Mouse (Mus musculus): ENCODE data around the gene Appl2. TPM values are rescaled to one million over a fixed set of nuclear protein-coding genes. Genes with fewer than 3 reads are reported as not detected.

The Appl2 gene
- polyA plus RNA-seq, 1 experiment: 4.6 TPM

DNA sequence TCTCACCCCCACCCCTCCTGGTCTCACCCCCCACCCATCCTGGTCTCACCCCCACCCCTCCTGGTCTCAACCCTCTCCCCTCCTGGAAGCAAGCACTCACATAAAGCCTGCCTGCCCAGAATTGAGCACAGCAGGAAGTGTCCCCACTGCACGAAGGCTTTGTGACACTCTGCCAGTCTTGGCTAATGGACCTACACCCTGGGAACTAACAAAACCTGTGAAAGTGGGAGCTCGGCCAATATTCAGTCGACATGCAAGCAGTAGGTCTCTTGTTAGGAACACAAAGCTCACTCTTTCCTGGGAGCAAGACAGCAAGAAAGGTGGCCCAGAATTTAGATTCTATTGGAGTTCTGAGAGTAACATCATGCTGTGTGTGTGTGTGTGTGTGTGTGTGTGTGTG, 17.6 kb downstream of the Appl2 start:
- Histone ChIP-seq H3K79me3 (ENCODE audit: low read depth) (no peaks in the 10 kb centered on the region), H3K79me2 (ENCODE audit: control insufficient read depth, insufficient read depth) (no peaks in the 10 kb centered on the region), H3ac (ENCODE audit: control insufficient read depth, insufficient read length, low read depth) (no peak overlapping the region), H3K27me3 (ENCODE audit: control insufficient read depth, insufficient read depth, insufficient read length) (no peaks in the 10 kb centered on the region), H3K36me3 (ENCODE audit: control insufficient read depth, insufficient read depth) (no peaks in the 10 kb centered on the region), H3K4me3 (ENCODE audit: insufficient read depth, poor library complexity, severe bottlenecking) (no peak overlapping the region)
- TF ChIP-seq USF1 (IDR thresholded peaks at IDR 0.05; ENCODE audit: low read depth) (no peak), MAX (IDR thresholded peaks at IDR 0.05) (no peak), MYOD1 (IDR thresholded peaks at IDR 0.05; ENCODE audit: control insufficient read depth, insufficient read length, low read depth) (no peak), CEBPB (IDR thresholded peaks at IDR 0.05; ENCODE audit: low read depth) (no peak), MYOG (IDR thresholded peaks at IDR 0.05; ENCODE audit: control insufficient read depth, extremely low read depth, insufficient read length) (no peak), CTCF (IDR thresholded peaks at IDR 0.05; ENCODE audit: control insufficient read depth, insufficient read depth, insufficient read length) (no peak), FOSL1 (IDR thresholded peaks at IDR 0.05; ENCODE audit: insufficient read depth, low read length, poor library complexity, severe bottlenecking) (no peak)

DNA sequence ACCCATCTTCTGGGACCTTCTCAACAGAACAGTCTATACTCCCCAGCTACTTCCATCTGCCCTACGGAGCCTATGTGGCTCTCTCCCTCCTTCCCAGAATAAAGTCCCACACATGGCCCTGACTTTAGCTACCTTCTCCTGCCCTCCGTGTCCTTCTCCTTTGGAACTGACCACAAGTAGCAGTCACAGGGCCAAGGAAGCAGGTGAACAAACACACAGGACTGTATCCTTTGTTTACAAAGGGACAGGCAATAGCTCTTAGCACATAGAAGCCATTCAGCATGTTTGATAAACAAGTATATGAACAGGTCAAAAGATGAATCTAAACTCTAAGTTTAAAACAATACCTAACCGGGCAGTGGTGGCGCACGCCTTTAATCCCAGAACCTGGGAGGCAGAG, 18.7 kb downstream of the Appl2 start:
- Histone ChIP-seq H3K4me3 (ENCODE audit: insufficient read depth, poor library complexity, severe bottlenecking) (no peak overlapping the region), H3K36me3 (ENCODE audit: control insufficient read depth, insufficient read depth) (no peaks in the 10 kb centered on the region)
- TF ChIP-seq CEBPB (IDR thresholded peaks at IDR 0.05; ENCODE audit: low read depth): no peak
- no peak for TF ChIP-seq USF1 (IDR thresholded peaks at IDR 0.05; ENCODE audit: low read depth)
- TF ChIP-seq MYOG (IDR thresholded peaks at IDR 0.05; ENCODE audit: control insufficient read depth, extremely low read depth, insufficient read length): no peak
- no peak for TF ChIP-seq CTCF (IDR thresholded peaks at IDR 0.05; ENCODE audit: control insufficient read depth, insufficient read depth, insufficient read length)
- no peak for TF ChIP-seq MAX (IDR thresholded peaks at IDR 0.05)

DNA sequence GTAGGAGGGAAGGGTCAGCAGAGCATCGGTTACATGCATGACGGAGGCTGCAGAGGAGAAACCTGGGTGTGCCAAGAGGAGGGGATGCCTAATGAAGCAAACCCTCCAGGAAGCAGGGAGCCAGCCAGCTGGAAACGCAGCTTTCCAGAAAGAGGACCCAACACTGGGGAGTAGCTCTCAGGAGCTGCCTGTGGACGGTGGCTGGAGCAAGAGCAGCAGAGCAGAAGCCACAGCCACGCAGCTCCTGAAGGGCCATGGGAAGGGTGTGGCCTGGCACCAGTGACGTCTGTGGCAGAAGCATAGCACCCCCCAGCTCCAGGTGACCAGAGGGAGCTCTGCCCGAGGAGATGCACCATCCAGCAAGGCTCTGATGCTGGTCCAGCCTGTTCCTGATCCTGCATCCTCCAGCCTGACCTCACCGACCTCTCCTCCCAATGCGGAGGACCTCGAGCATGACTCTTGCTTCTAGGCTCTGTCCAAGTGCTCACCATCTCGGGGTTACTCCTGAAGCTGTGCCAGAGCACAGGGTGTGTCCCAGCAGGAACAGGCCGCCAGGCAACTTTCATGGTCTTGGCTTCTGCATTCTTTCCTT, 19.3 kb downstream of the Appl2 start:
- Histone ChIP-seq H3K79me3 (ENCODE audit: low read depth) (no peaks in the 10 kb centered on the region), H3K4me3 (ENCODE audit: insufficient read depth, poor library complexity, severe bottlenecking) (no peak overlapping the region), H3K36me3 (ENCODE audit: control insufficient read depth, insufficient read depth) (no peaks in the 10 kb centered on the region), H3K27me3 (ENCODE audit: control insufficient read depth, insufficient read depth, insufficient read length) (no peaks in the 10 kb centered on the region), H3K79me2 (ENCODE audit: control insufficient read depth, insufficient read depth) (no peaks in the 10 kb centered on the region), H3ac (ENCODE audit: control insufficient read depth, insufficient read length, low read depth) (no peak overlapping the region)
- TF ChIP-seq CEBPB (IDR thresholded peaks at IDR 0.05; ENCODE audit: low read depth): no peak
- no peak for TF ChIP-seq FOSL1 (IDR thresholded peaks at IDR 0.05; ENCODE audit: insufficient read depth, low read length, poor library complexity, severe bottlenecking)
- TF ChIP-seq CTCF (IDR thresholded peaks at IDR 0.05; ENCODE audit: control insufficient read depth, insufficient read depth, insufficient read length): no peak
- no peak for TF ChIP-seq MYOD1 (IDR thresholded peaks at IDR 0.05; ENCODE audit: control insufficient read depth, insufficient read length, low read depth)
- TF ChIP-seq MYOG (IDR thresholded peaks at IDR 0.05; ENCODE audit: control insufficient read depth, extremely low read depth, insufficient read length): no peak
- no peak for TF ChIP-seq MAX (IDR thresholded peaks at IDR 0.05)
- TF ChIP-seq USF1 (IDR thresholded peaks at IDR 0.05; ENCODE audit: low read depth): no peak

More for the DNA sequence above, 18.7 kb downstream of the Appl2 start:
- H3K79me2 ChIP-seq (ENCODE audit: control insufficient read depth, insufficient read depth): no peaks in the 10 kb centered on the region
- H3K79me3 ChIP-seq (ENCODE audit: low read depth): no peaks in the 10 kb centered on the region
- H3K27me3 ChIP-seq (ENCODE audit: control insufficient read depth, insufficient read depth, insufficient read length): no peaks in the 10 kb centered on the region
- H3ac ChIP-seq (ENCODE audit: control insufficient read depth, insufficient read length, low read depth): no peak overlapping the region

DNA sequence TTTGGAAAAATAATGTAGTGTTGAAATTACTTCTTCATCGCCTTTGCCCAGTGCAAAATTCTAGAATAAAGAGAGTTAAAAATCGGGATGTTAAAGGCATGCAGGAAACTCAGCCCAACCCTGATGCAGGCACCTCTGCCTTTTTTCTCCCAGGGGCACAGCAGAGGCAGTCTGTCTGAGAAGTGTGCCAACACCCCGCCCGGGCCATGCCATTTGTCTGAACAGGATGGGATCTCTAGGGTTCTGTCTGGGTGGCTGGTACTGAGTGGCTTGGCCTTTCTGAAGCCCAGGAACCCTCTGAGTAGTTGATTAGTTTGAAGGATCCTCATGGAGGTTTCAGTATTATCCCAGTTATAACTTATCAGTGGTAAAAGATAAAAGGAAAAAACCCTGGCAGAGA, 20.3 kb downstream of the Appl2 start:
- no peaks in the 10 kb centered on the region for H3K79me2 ChIP-seq (ENCODE audit: control insufficient read depth, insufficient read depth)
- H3K27me3 ChIP-seq (ENCODE audit: control insufficient read depth, insufficient read depth, insufficient read length): no peaks in the 10 kb centered on the region
- no peaks in the 10 kb centered on the region for H3K79me3 ChIP-seq (ENCODE audit: low read depth)
- no peak for TF ChIP-seq CEBPB (IDR thresholded peaks at IDR 0.05; ENCODE audit: low read depth)
- TF ChIP-seq MAX (IDR thresholded peaks at IDR 0.05): no peak
- TF ChIP-seq MYOD1 (IDR thresholded peaks at IDR 0.05; ENCODE audit: control insufficient read depth, insufficient read length, low read depth): no peak
- no peak for TF ChIP-seq MYOG (IDR thresholded peaks at IDR 0.05; ENCODE audit: control insufficient read depth, extremely low read depth, insufficient read length)
- TF ChIP-seq CTCF (IDR thresholded peaks at IDR 0.05; ENCODE audit: control insufficient read depth, insufficient read depth, insufficient read length): no peak
- no peak for TF ChIP-seq USF1 (IDR thresholded peaks at IDR 0.05; ENCODE audit: low read depth)
- TF ChIP-seq FOSL1 (IDR thresholded peaks at IDR 0.05; ENCODE audit: insufficient read depth, low read length, poor library complexity, severe bottlenecking): no peak
- no peak overlapping the region for H3K4me3 ChIP-seq (ENCODE audit: insufficient read depth, poor library complexity, severe bottlenecking)
- H3ac ChIP-seq (ENCODE audit: control insufficient read depth, insufficient read length, low read depth): no peak overlapping the region
- no peaks in the 10 kb centered on the region for H3K36me3 ChIP-seq (ENCODE audit: control insufficient read depth, insufficient read depth)

DNA sequence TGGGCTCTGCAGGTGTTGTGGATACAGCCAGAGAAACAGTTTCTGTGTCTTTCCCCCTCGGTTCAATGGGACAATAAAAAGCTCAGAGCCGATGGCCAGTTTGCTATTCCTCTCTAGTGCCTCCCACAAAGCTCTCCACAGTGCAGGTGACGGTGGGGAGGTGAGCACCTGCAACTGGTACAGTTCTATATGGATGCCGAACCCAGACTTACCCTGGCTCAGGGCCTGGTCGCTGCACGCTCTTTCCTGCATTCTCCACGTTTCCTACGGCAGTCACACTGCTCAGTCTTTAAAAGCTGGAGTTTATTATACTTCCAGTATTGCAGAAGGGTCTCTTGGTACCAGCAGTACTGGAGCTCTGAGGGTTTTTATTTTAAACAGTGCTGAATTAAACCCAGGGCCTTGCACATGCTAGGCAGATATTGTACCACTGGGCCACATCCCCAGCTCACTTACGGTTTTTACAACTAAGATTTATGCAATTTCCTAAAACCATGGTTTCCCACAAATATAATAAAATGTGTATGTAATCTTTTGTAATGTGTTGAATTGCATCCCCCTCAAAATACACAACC, 21.3 kb downstream of the Appl2 start:
- Histone ChIP-seq H3K4me3 (ENCODE audit: insufficient read depth, poor library complexity, severe bottlenecking) (no peak overlapping the region), H3K36me3 (ENCODE audit: control insufficient read depth, insufficient read depth) (no peaks in the 10 kb centered on the region), H3ac (ENCODE audit: control insufficient read depth, insufficient read length, low read depth) (no peak overlapping the region), H3K27me3 (ENCODE audit: control insufficient read depth, insufficient read depth, insufficient read length) (no peaks in the 10 kb centered on the region), H3K79me3 (ENCODE audit: low read depth) (no peaks in the 10 kb centered on the region), H3K79me2 (ENCODE audit: control insufficient read depth, insufficient read depth) (no peaks in the 10 kb centered on the region)
- no peak for TF ChIP-seq MYOG (IDR thresholded peaks at IDR 0.05; ENCODE audit: control insufficient read depth, extremely low read depth, insufficient read length)
- no peak for TF ChIP-seq CEBPB (IDR thresholded peaks at IDR 0.05; ENCODE audit: low read depth)
- TF ChIP-seq USF1 (IDR thresholded peaks at IDR 0.05; ENCODE audit: low read depth): no peak
- TF ChIP-seq MYOD1 (IDR thresholded peaks at IDR 0.05; ENCODE audit: control insufficient read depth, insufficient read length, low read depth): no peak
- TF ChIP-seq FOSL1 (IDR thresholded peaks at IDR 0.05; ENCODE audit: insufficient read depth, low read length, poor library complexity, severe bottlenecking): no peak
- no peak for TF ChIP-seq MAX (IDR thresholded peaks at IDR 0.05)
- TF ChIP-seq CTCF (IDR thresholded peaks at IDR 0.05; ENCODE audit: control insufficient read depth, insufficient read depth, insufficient read length): no peak

Data from C2C12 (cell line).